Mouse (Mus musculus) forebrain, embryonic 14.5 days (tissue): ENCODE results near the gene Kctd19. TPM values are rescaled to one million over a fixed set of nuclear protein-coding genes. Genes with fewer than 3 reads are reported as not detected.

Source experiments
- ATAC-seq: fragments of 200-750 bp; cut with Nextera tagmentation; 2 replicates; pipeline ENCODE4 v1.8.0; 2017; ENCODE audit warnings: mild to moderate bottlenecking, moderate library complexity
- DNase-seq: peaks from one replicate; pipeline ENCODE4 v3.0.0-alpha.2; 2015; ENCODE audit warnings: low spot score
- H3K27ac ChIP-seq: fragments of 300-500 bp; sonication (generic); 2 replicates; pipeline ENCODE4 v1.5.1; 2014; ENCODE audit warnings: low read depth, mild to moderate bottlenecking, control low read depth, low read length, moderate library complexity
- H3K27me3 ChIP-seq: fragments of 300-500 bp; sonication (generic); replicated peaks from 2 replicates; pipeline ENCODE4 v1.6.1; 2014; ENCODE audit warnings: low read length, control low read depth, mixed read lengths; ENCODE audit not compliant: control insufficient read depth, insufficient read depth
- H3K36me3 ChIP-seq: fragments of 300-500 bp; sonication (generic); 2 replicates; pipeline ENCODE4 v1.6.1; 2014; ENCODE audit warnings: low read length, control low read depth; ENCODE audit not compliant: control insufficient read depth, insufficient read depth
- H3K4me1 ChIP-seq: fragments of 300-500 bp; sonication (generic); 2 replicates; pipeline ENCODE4 v1.6.1; 2014; ENCODE audit warnings: antibody characterized with exemption, low read length, control low read depth; ENCODE audit not compliant: control insufficient read depth, insufficient read depth
- H3K4me2 ChIP-seq: fragments of 300-500 bp; sonication (generic); 2 replicates; pipeline ENCODE4 v1.6.1; 2014; ENCODE audit warnings: mild to moderate bottlenecking, control low read depth, low read length
- H3K4me3 ChIP-seq: fragments of 300-500 bp; sonication (generic); 2 replicates; pipeline ENCODE4 v1.5.1; 2014; ENCODE audit warnings: low read depth, low read length, control low read depth
- H3K9ac ChIP-seq: fragments of 300-500 bp; sonication (generic); 2 replicates; pipeline ENCODE4 v1.6.1; 2014; ENCODE audit warnings: mild to moderate bottlenecking, low read length, control low read depth, moderate library complexity
- H3K9me3 ChIP-seq: fragments of 300-500 bp; sonication (generic); replicated peaks from 2 replicates; pipeline ENCODE4 v1.6.1; 2016; ENCODE audit warnings: low read length, control low read depth, mixed read lengths; ENCODE audit not compliant: control insufficient read depth
- WGBS: fragments of 180-500 bp; shearing (Covaris S2); extraction: QIAGEN DNeasy Blood & Tissue Kit; methylation state at CpG from one replicate; pipeline ENCODE4 v1.1.7; 2014; 5-methylcytosine and 5-hydroxymethylcytosine counted together
- polyA plus RNA-seq: library from polyadenylated mRNA; unstranded; fragments of >200 nt; fragmentation: Nextera tagmentation; extraction: Ambion mirVana; gene quantifications from 2 replicates; pipeline ENCODE4 v1.2.1, GENCODE M21; 2014

The Kctd19 gene
- polyA plus RNA-seq, 1 experiment from 2014 or later: 0.09 TPM

DNA sequence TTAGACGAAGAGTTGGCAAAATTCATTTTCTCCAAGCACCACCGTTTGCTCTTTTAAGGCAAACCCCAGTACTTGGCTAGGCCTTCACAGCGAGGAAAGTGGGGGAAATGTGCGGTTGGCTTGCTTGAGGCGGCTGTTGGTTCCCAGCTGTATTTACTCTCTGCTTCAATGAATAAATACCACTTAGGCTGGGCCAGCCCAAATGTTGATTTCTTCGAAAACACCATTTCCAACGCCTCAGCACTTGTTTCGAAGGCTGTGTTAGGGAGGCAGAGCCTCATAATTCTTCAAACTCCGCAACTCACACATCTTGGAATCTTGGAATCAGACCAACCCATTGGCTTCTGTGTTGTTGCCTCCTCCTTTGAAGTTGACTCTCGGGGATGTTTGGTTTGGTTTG lies 6.9 kb downstream of the Kctd19 start:
- WGBS: 67% methylated on average over 10 of the region's 10 CpGs
- ATAC-seq: peak; percentile 34; the same call in 1 of the 2 replicates

DNA sequence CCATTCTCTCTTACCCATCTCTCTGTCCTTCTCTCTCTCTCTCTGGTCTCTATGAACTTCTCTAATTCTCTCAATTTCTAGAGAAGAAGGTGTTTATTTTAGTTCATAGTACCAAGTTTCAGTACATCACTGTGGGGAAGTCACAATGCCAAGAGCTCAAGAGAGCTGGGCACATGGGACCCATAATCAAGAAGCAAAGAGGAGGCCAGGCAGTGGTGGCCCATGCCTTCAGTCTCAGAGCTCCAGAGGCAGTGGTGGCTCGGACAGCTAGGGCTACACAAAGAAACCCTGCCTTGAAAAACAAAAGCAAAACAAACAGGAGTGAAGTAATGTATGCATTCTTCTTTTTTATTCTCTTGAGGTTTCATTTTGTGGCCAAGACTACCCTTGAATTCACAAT lies 8.8 kb downstream of the Kctd19 start:
- ATAC-seq (no peak), DNase-seq (no peak)
- H3K36me3 ChIP-seq: no peaks in the 10 kb centered on the region
- H3K9ac ChIP-seq: no peak overlapping the region
- no peak overlapping the region for H3K4me2 ChIP-seq
- no peaks in the 10 kb centered on the region for H3K27me3 ChIP-seq
- no peaks in the 10 kb centered on the region for H3K9me3 ChIP-seq
- no peak overlapping the region for H3K4me3 ChIP-seq
- no peaks in the 10 kb centered on the region; the same call in 1 of the 2 replicates for H3K4me1 ChIP-seq
- no peak overlapping the region for H3K27ac ChIP-seq
- WGBS: 42% methylated on average over 1 of the region's 1 CpGs

More for the DNA sequence above, 6.9 kb downstream of the Kctd19 start:
- H3K4me1 ChIP-seq: no peaks in the 10 kb centered on the region; the same call in 1 of the 2 replicates
- H3K4me2 ChIP-seq: no peak overlapping the region
- no peaks in the 10 kb centered on the region for H3K36me3 ChIP-seq
- H3K9ac ChIP-seq: no peak overlapping the region
- DNase-seq: peak; percentile 64
- H3K27ac ChIP-seq: no peak overlapping the region
- H3K27me3 ChIP-seq: no peaks in the 10 kb centered on the region
- no peak overlapping the region for H3K4me3 ChIP-seq
- no peaks in the 10 kb centered on the region for H3K9me3 ChIP-seq

DNA sequence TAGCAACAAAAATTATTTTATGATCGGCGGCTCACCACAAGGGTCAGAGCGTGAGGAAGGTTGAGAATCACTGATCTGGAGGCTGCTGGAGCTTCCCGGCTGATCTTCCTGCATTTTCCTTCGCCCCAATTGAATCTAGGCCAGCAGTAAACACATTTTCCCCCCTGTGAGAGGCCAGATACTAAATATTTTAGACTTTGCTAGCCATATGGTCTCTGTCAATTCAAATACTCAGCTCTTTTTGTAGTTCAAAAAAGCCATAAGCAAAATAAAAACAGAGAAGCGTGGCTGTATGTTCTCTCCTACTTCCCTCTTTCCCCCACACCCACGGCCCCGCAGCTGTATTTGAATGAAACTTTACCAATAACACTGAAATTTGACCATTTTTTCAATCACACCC lies 9.8 kb downstream of the Kctd19 start:
- no peak for DNase-seq
- no peak for ATAC-seq
- Histone ChIP-seq H3K4me1 (no peaks in the 10 kb centered on the region; the same call in 1 of the 2 replicates), H3K9ac (no peak overlapping the region), H3K27me3 (no peaks in the 10 kb centered on the region), H3K27ac (no peak overlapping the region), H3K9me3 (no peaks in the 10 kb centered on the region), H3K4me2 (no peak overlapping the region), H3K4me3 (no peak overlapping the region), H3K36me3 (no peaks in the 10 kb centered on the region)
- WGBS: 91% methylated on average over 8 of the region's 8 CpGs

DNA sequence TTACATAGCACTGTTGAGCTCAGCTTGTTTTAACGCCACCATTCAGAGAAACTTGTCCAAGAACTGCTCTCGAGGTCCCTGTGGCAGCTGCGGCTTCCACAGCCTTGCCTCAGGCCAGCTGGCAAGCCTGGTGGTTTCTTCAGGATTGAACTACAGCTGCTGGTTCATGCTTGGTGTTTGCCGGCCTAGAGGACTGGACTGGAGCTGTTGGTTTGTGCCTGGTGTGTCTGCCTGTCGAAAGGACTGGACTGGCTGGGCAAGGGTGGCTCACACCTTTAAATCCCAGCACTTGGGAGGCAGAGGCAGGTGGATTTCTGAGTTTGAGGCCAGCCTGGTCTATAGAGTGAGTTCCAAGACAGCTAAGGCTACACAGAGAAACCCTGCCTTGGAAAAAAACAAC lies 13.3 kb downstream of the Kctd19 start:
- whole genome bisulfite sequencing: 88% methylated on average over 5 of the region's 5 CpGs
- H3K4me2 ChIP-seq: no peak overlapping the region

DNA sequence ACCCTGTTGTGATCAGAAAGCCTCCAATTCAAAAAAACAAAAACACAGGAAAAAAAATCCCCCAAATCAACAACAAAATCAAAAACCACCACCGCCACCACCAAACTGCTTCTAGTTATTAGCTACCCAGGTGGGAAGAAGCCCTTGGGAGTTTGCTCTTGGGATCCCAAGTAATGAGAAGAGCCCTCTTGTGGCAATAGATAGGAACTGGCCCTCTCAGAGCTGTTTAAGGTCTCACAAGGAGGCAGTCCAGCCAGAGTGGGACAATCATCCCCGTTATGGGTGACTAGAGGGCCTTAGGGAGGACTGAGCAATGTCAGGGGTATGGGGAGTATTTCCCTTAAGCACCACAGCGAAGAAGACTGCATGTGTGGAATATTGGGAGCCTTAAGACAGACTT lies 15.6 kb downstream of the Kctd19 start:
- H3K36me3 ChIP-seq: no peaks in the 10 kb centered on the region
- DNase-seq (peak; percentile 82), ATAC-seq (no peak)
- no peaks in the 10 kb centered on the region for H3K4me1 ChIP-seq
- H3K27me3 ChIP-seq: no peaks in the 10 kb centered on the region
- no peaks in the 10 kb centered on the region for H3K9me3 ChIP-seq
- H3K27ac ChIP-seq: no peak overlapping the region
- no peak overlapping the region for H3K9ac ChIP-seq
- H3K4me2 ChIP-seq: no peak overlapping the region
- H3K4me3 ChIP-seq: no peak overlapping the region
- 46% methylated on average over 3 of the region's 3 CpGs for WGBS

More for the DNA sequence above, 13.3 kb downstream of the Kctd19 start:
- Histone ChIP-seq H3K27ac (no peak overlapping the region), H3K4me3 (no peak overlapping the region), H3K4me1 (no peaks in the 10 kb centered on the region), H3K36me3 (no peaks in the 10 kb centered on the region), H3K9ac (no peak overlapping the region), H3K27me3 (no peaks in the 10 kb centered on the region), H3K9me3 (no peaks in the 10 kb centered on the region)
- DNase-seq (no peak), ATAC-seq (no peak)

DNA sequence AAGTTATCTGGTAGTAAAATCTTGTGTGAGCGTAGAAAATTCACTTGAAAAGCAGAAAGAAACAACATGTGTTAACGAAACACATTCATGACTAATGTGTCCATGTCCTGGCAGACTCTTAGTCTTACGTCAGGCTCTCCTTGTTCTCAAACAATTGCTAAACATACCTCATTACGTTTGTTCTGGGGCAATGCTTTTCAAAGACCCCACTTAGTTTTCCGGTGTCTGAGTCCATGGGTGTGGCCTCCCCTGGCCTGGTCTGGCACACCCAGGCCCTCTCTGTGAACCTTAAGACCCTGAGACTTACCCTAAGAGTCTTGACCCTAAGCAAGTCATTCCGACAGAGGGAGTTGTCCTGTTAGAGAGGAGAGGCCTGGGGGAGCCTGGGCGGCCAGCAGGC lies 19.4 kb downstream of the Kctd19 start:
- no peak for ATAC-seq
- Histone ChIP-seq H3K4me3 (no peak overlapping the region), H3K27ac (no peak overlapping the region), H3K27me3 (no peaks in the 10 kb centered on the region), H3K4me2 (no peak overlapping the region), H3K9ac (no peak overlapping the region), H3K4me1 (no peaks in the 10 kb centered on the region), H3K9me3 (no peaks in the 10 kb centered on the region), H3K36me3 (no peaks in the 10 kb centered on the region)
- WGBS: 46% methylated on average over 7 of the region's 7 CpGs
- no peak for DNase-seq

DNA sequence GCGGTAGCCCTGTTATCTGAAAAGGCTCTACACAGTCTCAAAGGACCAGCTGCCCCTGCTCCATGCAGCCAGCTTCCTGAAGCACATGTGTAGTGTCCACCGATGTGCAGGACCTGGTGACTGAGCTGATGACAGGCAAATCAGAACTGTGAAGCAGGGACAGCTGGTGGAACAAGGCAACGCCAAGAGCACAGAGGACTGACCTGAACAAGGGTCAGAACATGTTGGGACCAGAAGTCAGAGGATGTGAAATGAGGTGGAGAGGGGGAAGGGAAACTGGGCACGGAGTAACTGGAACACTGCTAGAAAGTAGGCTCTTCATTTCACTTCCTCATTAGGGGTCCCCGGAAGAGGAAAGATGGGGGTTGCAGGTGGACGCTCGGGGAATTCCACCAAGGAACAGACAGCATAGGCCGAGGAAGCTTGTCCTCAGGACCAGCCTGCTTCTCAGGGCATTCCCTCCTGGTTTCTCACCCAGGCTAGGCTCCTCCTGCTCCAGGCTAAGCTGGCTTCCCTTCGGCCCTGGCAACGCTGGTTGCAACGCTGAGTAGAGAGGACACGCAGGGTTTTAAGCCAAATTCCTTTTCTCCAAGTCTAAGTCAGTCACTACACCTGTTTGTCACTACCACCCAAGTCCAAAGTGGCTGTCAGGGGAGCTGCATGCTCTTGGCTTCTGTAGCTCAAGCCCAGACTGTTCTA lies 20.1 kb downstream of the Kctd19 start:
- DNase-seq: no peak
- H3K9me3 ChIP-seq: no peaks in the 10 kb centered on the region
- no peak overlapping the region for H3K9ac ChIP-seq
- no peaks in the 10 kb centered on the region for H3K36me3 ChIP-seq
- no peaks in the 10 kb centered on the region for H3K4me1 ChIP-seq
- H3K27ac ChIP-seq: no peak overlapping the region
- no peak for ATAC-seq
- WGBS: 90% methylated on average over 12 of the region's 12 CpGs
- H3K27me3 ChIP-seq: no peaks in the 10 kb centered on the region
- H3K4me2 ChIP-seq: no peak overlapping the region
- H3K4me3 ChIP-seq: no peak overlapping the region

DNA sequence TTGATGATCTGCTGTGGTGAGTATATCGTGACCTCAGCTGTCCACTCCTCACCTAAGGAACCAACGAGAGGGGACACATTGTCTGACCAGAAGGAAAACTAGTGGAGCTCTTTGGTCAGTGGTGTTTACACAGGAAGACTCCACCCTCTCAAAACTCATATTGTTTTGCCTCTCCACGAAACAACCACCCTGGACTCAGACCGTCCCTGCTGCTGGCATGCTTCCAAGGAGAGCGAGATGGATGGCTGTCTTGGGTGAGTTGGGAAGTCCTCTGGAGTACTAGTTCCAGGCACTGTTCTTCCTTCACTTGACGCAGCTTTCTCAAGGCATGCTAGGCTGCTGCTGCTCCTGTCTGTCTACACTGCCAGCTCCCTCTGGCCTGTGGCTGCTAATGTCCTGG lies 24.2 kb downstream of the Kctd19 start:
- ATAC-seq: no peak
- no peaks in the 10 kb centered on the region for H3K4me1 ChIP-seq
- H3K36me3 ChIP-seq: no peaks in the 10 kb centered on the region
- no peaks in the 10 kb centered on the region for H3K27me3 ChIP-seq
- H3K4me3 ChIP-seq: no peak overlapping the region
- no peak for DNase-seq
- no peak overlapping the region for H3K27ac ChIP-seq
- H3K4me2 ChIP-seq: no peak overlapping the region
- H3K9ac ChIP-seq: no peak overlapping the region
- H3K9me3 ChIP-seq: no peaks in the 10 kb centered on the region
- 79% methylated on average over 6 of the region's 6 CpGs for WGBS

DNA sequence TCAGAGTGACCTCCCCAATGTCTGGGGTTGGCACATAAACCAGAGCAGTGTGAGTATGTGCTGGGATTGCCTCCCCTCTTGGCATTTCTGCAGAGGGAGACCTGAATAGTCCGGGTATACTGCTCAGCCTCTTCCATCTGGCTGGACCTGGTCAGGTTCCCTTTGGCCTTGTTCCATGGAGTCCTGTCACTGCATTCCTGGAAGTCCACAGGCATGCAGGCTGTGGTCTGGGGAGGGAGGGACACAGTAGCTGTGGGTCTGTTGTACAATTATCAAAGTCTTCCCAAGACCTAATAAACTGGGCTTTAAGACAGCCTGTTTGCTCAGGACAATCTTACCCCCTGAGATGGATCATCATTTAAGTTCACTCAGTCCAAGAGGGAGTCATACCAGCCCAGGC lies 26.2 kb downstream of the Kctd19 start:
- Histone ChIP-seq H3K27ac (no peak overlapping the region), H3K4me2 (no peak overlapping the region), H3K4me1 (no peaks in the 10 kb centered on the region), H3K9me3 (no peaks in the 10 kb centered on the region), H3K4me3 (no peak overlapping the region), H3K9ac (no peak overlapping the region), H3K36me3 (no peaks in the 10 kb centered on the region), H3K27me3 (no peaks in the 10 kb centered on the region)
- ATAC-seq (no peak), DNase-seq (no peak)
- 76% methylated on average over 1 of the region's 1 CpGs for WGBS
